In genomic region chr2:143950290-143951027, GRCm38 (mm10) we compare ENCODE assay signal across 20 mouse cellular contexts.
"Had no signal": no experiment of that assay in that cellular context is flagged by ENCODE, and none has a peak within 500 bp of the region (broad histone marks: within the 10 kb centered on the region; RNA-seq: fewer than 3 reads in every experiment).

No protein-coding gene starts in this region.

- H3K4me3 ChIP-seq: kidney, embryonic 15.5 days; left cerebral cortex, adult 2 months; liver, embryonic 12.5 days; liver, embryonic 15.5 days; lung, embryonic 15.5 days; megakaryocyte, embryonic 14.5 days; midbrain, embryonic 10.5 days; midbrain, embryonic 13.5 days; neural tube, embryonic 13.5 days; stomach, embryonic 15.5 days had no signal

- H3K9me3 ChIP-seq: kidney, embryonic 15.5 days; liver, embryonic 12.5 days; liver, embryonic 15.5 days; lung, embryonic 15.5 days; megakaryocyte, embryonic 14.5 days; midbrain, embryonic 10.5 days; midbrain, embryonic 13.5 days; neural tube, embryonic 13.5 days; stomach, embryonic 15.5 days had no signal

- ATAC-seq: liver, embryonic 12.5 days; midbrain, embryonic 13.5 days had no signal

- H3K4me1 ChIP-seq: lung, embryonic 15.5 days; midbrain, embryonic 10.5 days; midbrain, embryonic 13.5 days; neural tube, embryonic 13.5 days; stomach, embryonic 15.5 days had no signal

- H3K4me2 ChIP-seq: kidney, embryonic 15.5 days; liver, embryonic 12.5 days; liver, embryonic 15.5 days; lung, embryonic 15.5 days; midbrain, embryonic 13.5 days; neural tube, embryonic 13.5 days; stomach, embryonic 15.5 days had no signal

- DNase-seq: kidney, postnatal 10 days; layer of hippocampus, postnatal 36 days; lung, adult 18-20 months; lung, postnatal 10 days; lung, postnatal 36 days; retina, postnatal 1 day; right cerebral cortex, postnatal 25 days; spleen, adult 18-20 months; thymus, adult 18-20 months; thymus, postnatal 36 days had no signal

- H3K9ac ChIP-seq: kidney, embryonic 15.5 days; liver, embryonic 12.5 days; liver, embryonic 15.5 days; lung, embryonic 15.5 days; midbrain, embryonic 13.5 days; neural tube, embryonic 13.5 days; stomach, embryonic 15.5 days had no signal

- H3K27me3 ChIP-seq: kidney, embryonic 15.5 days; liver, embryonic 12.5 days; liver, embryonic 15.5 days; lung, embryonic 15.5 days; megakaryocyte, embryonic 14.5 days; midbrain, embryonic 13.5 days; neural tube, embryonic 13.5 days; stomach, embryonic 15.5 days had no signal

- H3K27ac ChIP-seq: kidney, embryonic 15.5 days; left cerebral cortex, adult 2 months; liver, embryonic 12.5 days; liver, embryonic 15.5 days; lung, embryonic 15.5 days; midbrain, embryonic 10.5 days; midbrain, embryonic 13.5 days; neural tube, embryonic 13.5 days; stomach, embryonic 15.5 days had no signal
